ENCODE assay signal across 25 mouse cellular contexts in genomic region chr12:30710554-30710953, GRCm38 (mm10).
A peak's percentile ranks its signal among the peaks of the same experiment; 100 is the strongest.
DNase-seq lines count a peak whose midpoint lies in the region; ATAC-seq and TF ChIP-seq lines count a peak whose summit lies in the region.
"Had no signal": no experiment of that assay in that cellular context is flagged by ENCODE, and none has a peak within 500 bp of the region (broad histone marks: within the 10 kb centered on the region; RNA-seq: fewer than 3 reads in every experiment).

No protein-coding gene starts in this region.

- H3K9ac ChIP-seq in hindbrain, postnatal 0 days (replicated peaks; ENCODE audit: low read length): no peak overlapping the region
- H3K9ac ChIP-seq in hindbrain, embryonic 16.5 days (ENCODE audit: low read depth, low read length): no peak overlapping the region
- no peak overlapping the region for H3K9ac ChIP-seq in CH12.LX (ENCODE audit: insufficient read depth, low read depth)
- H3K9ac ChIP-seq: forebrain, embryonic 13.5 days; heart, embryonic 13.5 days; hindbrain, embryonic 14.5 days; intestine, embryonic 15.5 days had no signal

- peaks cover 6% of the 10 kb centered on the region; the same call in 1 of the 2 replicates for H3K4me1 ChIP-seq in hindbrain, postnatal 0 days (ENCODE audit: insufficient read depth, low read length)
- no peaks in the 10 kb centered on the region for H3K4me1 ChIP-seq in hindbrain, embryonic 16.5 days (ENCODE audit: control insufficient read depth, insufficient read depth, low read depth, low read length)
- peaks cover 0 to 4% of the 10 kb centered on the region in 2 experiments; a peak in 2 of 4 replicates for H3K4me1 ChIP-seq in CH12.LX (ENCODE audit: control insufficient read depth in 1 of 2, insufficient read depth in 2 of 2)
- H3K4me1 ChIP-seq: forebrain, embryonic 10.5 days; forebrain, embryonic 13.5 days; heart, embryonic 10.5 days; heart, embryonic 13.5 days; intestine, embryonic 15.5 days had no signal

- no peak overlapping the region for H3K27ac ChIP-seq in hindbrain, postnatal 0 days
- no peak overlapping the region for H3K27ac ChIP-seq in hindbrain, embryonic 16.5 days (ENCODE audit: low read depth, low read length)
- no peak overlapping the region for H3K27ac ChIP-seq in CH12.LX (ENCODE audit: insufficient read depth, low read depth)
- H3K27ac ChIP-seq: forebrain, embryonic 10.5 days; forebrain, embryonic 13.5 days; heart, adult 2 months; heart, embryonic 10.5 days; heart, embryonic 13.5 days; hindbrain, embryonic 14.5 days; intestine, embryonic 15.5 days had no signal

- in situ Hi-C loops in CH12.LX (cut with MboI; ENCODE audit: low pct_ligation_motif_present, low pct_unique_long_range_greater_than_20kb, low sequenced_read_pairs): no loop called here

- no peak for ATAC-seq in cerebellum, adult (ENCODE audit: insufficient number of reproducible peaks, low FRiP score, low TSS enrichment)
- peak; percentile 74 for ATAC-seq in hindbrain, postnatal 0 days
- no peak for ATAC-seq in hindbrain, embryonic 16.5 days
- ATAC-seq in monocyte, adult 5-6 weeks (replicated peaks; ENCODE audit: insufficient number of reproducible peaks, low FRiP score, low TSS enrichment, poor library complexity, severe bottlenecking): no peak
- ATAC-seq: activated CD4-positive, CD25-positive, alpha-beta regulatory T cell, adult 4 months; forebrain, embryonic 13.5 days; forebrain, embryonic 16.5 days; intestine, embryonic 15.5 days had no signal

- no peak overlapping the region for H3K4me3 ChIP-seq in hindbrain, postnatal 0 days (ENCODE audit: low read length)
- no peak overlapping the region for H3K4me3 ChIP-seq in hindbrain, embryonic 16.5 days (ENCODE audit: low read length)
- no peak overlapping the region for H3K4me3 ChIP-seq in CH12.LX (replicated peaks in 1 of 3; ENCODE audit: low read depth in 2 of 3, low read length in 2 of 3, poor library complexity in 1 of 3)
- H3K4me3 ChIP-seq: forebrain, embryonic 10.5 days; forebrain, embryonic 13.5 days; heart, adult 2 months; heart, embryonic 10.5 days; heart, embryonic 13.5 days; intestine, embryonic 15.5 days had no signal

- H3K36me3 ChIP-seq in hindbrain, postnatal 0 days (ENCODE audit: insufficient read depth, low read length): no peaks in the 10 kb centered on the region
- no peaks in the 10 kb centered on the region for H3K36me3 ChIP-seq in hindbrain, embryonic 16.5 days (ENCODE audit: control insufficient read depth, insufficient read depth, low read length)
- no peaks in the 10 kb centered on the region for H3K36me3 ChIP-seq in CH12.LX (replicated peaks in 1 of 2; ENCODE audit: control insufficient read depth in 1 of 2, insufficient read depth in 1 of 2, low read length in 1 of 2)
- H3K36me3 ChIP-seq: forebrain, embryonic 10.5 days; heart, embryonic 10.5 days; heart, embryonic 13.5 days; intestine, embryonic 15.5 days had no signal

- no peak for TF ChIP-seq RAD21 in CH12.LX (IDR thresholded peaks at IDR 0.05; ENCODE audit: low read depth, low read length)

- TF ChIP-seq POLR2A in CH12.LX (IDR thresholded peaks at IDR 0.05; ENCODE audit: low read depth, low read length): no peak

- H3K79me2 ChIP-seq in CH12.LX (replicated peaks; ENCODE audit: control insufficient read depth, extremely low read depth, insufficient read depth, poor library complexity, severe bottlenecking): no peaks in the 10 kb centered on the region

- TF ChIP-seq EP300 in CH12.LX (IDR thresholded peaks at IDR 0.05; ENCODE audit: low read length): no peak

- no peaks in the 10 kb centered on the region for H3K27me3 ChIP-seq in hindbrain, postnatal 0 days (ENCODE audit: insufficient read depth, low read length)
- no peaks in the 10 kb centered on the region for H3K27me3 ChIP-seq in hindbrain, embryonic 16.5 days (replicated peaks; ENCODE audit: control insufficient read depth, insufficient read depth, low read length)
- H3K27me3 ChIP-seq in CH12.LX (replicated peaks): no peaks in the 10 kb centered on the region
- H3K27me3 ChIP-seq: forebrain, embryonic 13.5 days; heart, embryonic 13.5 days; intestine, embryonic 15.5 days had no signal

- TF ChIP-seq CTCF in hindbrain, postnatal 0 days (IDR thresholded peaks at IDR 0.05; ENCODE audit: low read depth): no peak
- no peak for TF ChIP-seq CTCF in CH12.LX (conservative IDR thresholded peaks at IDR 0.05 in 1 of 2, IDR thresholded peaks at IDR 0.05 in 1 of 2; ENCODE audit: low read depth in 2 of 2, low read length in 2 of 2)

- dilution Hi-C loops in CH12.LX (cut with MboI; ENCODE audit: extremely low pct_ligation_motif_present, extremely low pct_unique_long_range_greater_than_20kb, low sequenced_read_pairs): no loop called here

- H3K4me2 ChIP-seq in hindbrain, postnatal 0 days (ENCODE audit: low read depth, low read length): no peak overlapping the region
- no peak overlapping the region for H3K4me2 ChIP-seq in hindbrain, embryonic 16.5 days (ENCODE audit: low read length)
- H3K4me2 ChIP-seq in CH12.LX (ENCODE audit: insufficient read depth, low read depth, poor library complexity, severe bottlenecking): no peak overlapping the region
- H3K4me2 ChIP-seq: forebrain, embryonic 13.5 days; heart, embryonic 13.5 days; hindbrain, embryonic 14.5 days; intestine, embryonic 15.5 days had no signal

- peak; percentile 75 for DNase-seq in cerebellum, postnatal 14 days
- peak; percentile 48 for DNase-seq in hindbrain, postnatal 0 days (ENCODE audit: low spot score)
- DNase-seq in CH12.LX (ENCODE audit: extremely low read depth): peak; percentile 1
- DNase-seq in retina, embryonic 14.5 days (ENCODE audit: low spot score): peak; percentile 18
- DNase-seq: adrenal gland, adult 8-10 months; adrenal gland, postnatal 25 days; B cell, adult 2 months; cerebellum, adult 11 months; gastrocnemius, postnatal 10 days; gastrocnemius, postnatal 36 days; heart, adult 2 months; heart, postnatal 14 days; heart, postnatal 4 days; kidney, adult 11 months had no signal

- H3K9me3 ChIP-seq in hindbrain, postnatal 0 days (ENCODE audit: low read length): no peaks in the 10 kb centered on the region
- H3K9me3 ChIP-seq in hindbrain, embryonic 16.5 days (ENCODE audit: control insufficient read depth, low read length): no peaks in the 10 kb centered on the region
- H3K9me3 ChIP-seq in CH12.LX (replicated peaks; ENCODE audit: low read length): no peaks in the 10 kb centered on the region
- H3K9me3 ChIP-seq: forebrain, embryonic 10.5 days; forebrain, embryonic 13.5 days; heart, embryonic 10.5 days; heart, embryonic 13.5 days; intestine, embryonic 15.5 days had no signal

- WGBS in hindbrain, postnatal 0 days: 68% methylated on average over 4 of the region's 4 CpGs
- WGBS in hindbrain, embryonic 16.5 days: 80% methylated on average over 4 of the region's 4 CpGs

TF ChIP-seq in CH12.LX, 34 proteins besides CTCF, POLR2A, EP300 and RAD21:
- TF ChIP-seq ELF1 (IDR thresholded peaks at IDR 0.05; ENCODE audit: low read depth, low read length) (no peak), E2F4 (IDR thresholded peaks at IDR 0.05; ENCODE audit: insufficient replicate concordance, low read depth, low read length) (no peak), JUND (conservative IDR thresholded peaks at IDR 0.05; ENCODE audit: low read depth, low read length) (no peak), JUN (IDR thresholded peaks at IDR 0.05; ENCODE audit: insufficient read depth, low read depth, low read length) (no peak), USF1 (IDR thresholded peaks at IDR 0.05; ENCODE audit: low read depth, low read length) (no peak), SIN3A (IDR thresholded peaks at IDR 0.05; ENCODE audit: low read length) (no peak), TBP (conservative IDR thresholded peaks at IDR 0.05; ENCODE audit: low read depth, low read length) (no peak), ZMIZ1 (IDR thresholded peaks at IDR 0.05; ENCODE audit: low read depth, low read length) (no peak), GABPA (IDR thresholded peaks at IDR 0.05; ENCODE audit: insufficient replicate concordance, low read depth, low read length) (no peak), RCOR1 (conservative IDR thresholded peaks at IDR 0.05; ENCODE audit: low read depth, low read length) (no peak), MAX (IDR thresholded peaks at IDR 0.05; ENCODE audit: low read length) (no peak), ZC3H11A (IDR thresholded peaks at IDR 0.05; ENCODE audit: low read depth, low read length) (no peak), NRF1 (IDR thresholded peaks at IDR 0.05; ENCODE audit: low read depth, low read length) (no peak)

Comparison
In these comparisons a context has a peak if more than half of its experiments do, and no peak if none do; other contexts are left out.
1. DNase-seq: peak in every context shown above with its lines; median percentile 75 in cerebellum, postnatal 14 days; 48 in hindbrain, postnatal 0 days; 18 in retina, embryonic 14.5 days; 1 in CH12.LX.